Mouse (Mus musculus): Measurements from ENCODE around the gene Zbtb25. TPM values are rescaled to one million over a fixed set of nuclear protein-coding genes. Genes with fewer than 3 reads are reported as not detected.

The Zbtb25 gene
- total RNA-seq, 2 experiments from 2014 or later = 14.3 to 16.1 TPM

DNA sequence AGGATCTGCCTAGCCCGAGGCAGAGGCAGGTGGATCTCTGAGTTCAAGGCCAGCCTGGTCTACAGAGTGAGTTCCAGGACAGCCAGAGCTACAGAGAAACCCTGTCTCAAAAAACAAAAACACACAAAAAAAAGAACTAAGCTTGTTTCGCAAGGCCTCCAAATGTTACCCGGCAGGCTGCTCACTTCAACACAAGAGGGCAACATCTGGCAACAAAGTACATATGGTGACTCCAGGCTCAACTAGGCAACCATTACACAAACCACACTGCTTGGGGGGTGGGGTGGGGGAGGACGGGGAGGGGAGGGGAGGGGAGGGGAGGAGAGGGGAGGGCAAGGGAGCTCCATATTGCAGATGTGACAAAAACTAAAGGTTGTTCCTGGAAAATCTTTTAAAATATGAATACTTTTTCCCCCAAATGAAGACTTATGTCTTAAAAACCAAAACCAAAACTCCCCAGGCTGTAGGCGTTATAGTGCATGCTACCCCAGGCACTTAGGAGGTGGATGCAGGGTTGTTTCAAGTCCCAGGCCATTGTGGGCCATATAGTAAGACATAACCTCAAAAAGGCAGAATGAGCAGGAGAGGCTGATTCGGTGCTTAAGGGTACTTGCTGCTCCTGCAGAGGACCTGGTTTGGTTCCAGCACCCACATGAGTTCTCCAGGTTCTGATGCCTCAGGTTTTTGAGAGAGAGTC, 23.5 kb downstream of the Zbtb25 start:
- DNase-seq (ENCODE audit: low spot score in 2 of 2) = no peak

DNA sequence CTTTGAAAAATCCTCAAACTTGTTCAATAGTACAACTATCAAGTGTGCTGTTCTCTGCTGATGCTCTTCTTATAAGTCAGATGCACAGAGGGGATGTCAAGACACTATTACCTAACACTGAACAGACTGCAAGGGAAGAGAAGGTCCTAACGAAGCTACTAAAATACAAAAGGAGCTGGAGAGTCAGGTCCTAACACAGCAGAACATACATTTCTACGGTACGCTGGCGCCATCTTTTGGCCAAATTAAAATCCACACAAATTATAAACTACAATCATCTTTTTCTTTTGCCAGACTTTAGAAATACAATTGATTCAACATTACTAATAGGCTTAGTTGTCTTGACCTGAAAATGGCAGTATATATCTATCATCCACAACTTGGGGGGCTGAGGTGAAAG, 28.3 kb downstream of the Zbtb25 start:
- peak; percentile 46 to 90 for DNase-seq (ENCODE audit: low spot score in 2 of 2)

DNA sequence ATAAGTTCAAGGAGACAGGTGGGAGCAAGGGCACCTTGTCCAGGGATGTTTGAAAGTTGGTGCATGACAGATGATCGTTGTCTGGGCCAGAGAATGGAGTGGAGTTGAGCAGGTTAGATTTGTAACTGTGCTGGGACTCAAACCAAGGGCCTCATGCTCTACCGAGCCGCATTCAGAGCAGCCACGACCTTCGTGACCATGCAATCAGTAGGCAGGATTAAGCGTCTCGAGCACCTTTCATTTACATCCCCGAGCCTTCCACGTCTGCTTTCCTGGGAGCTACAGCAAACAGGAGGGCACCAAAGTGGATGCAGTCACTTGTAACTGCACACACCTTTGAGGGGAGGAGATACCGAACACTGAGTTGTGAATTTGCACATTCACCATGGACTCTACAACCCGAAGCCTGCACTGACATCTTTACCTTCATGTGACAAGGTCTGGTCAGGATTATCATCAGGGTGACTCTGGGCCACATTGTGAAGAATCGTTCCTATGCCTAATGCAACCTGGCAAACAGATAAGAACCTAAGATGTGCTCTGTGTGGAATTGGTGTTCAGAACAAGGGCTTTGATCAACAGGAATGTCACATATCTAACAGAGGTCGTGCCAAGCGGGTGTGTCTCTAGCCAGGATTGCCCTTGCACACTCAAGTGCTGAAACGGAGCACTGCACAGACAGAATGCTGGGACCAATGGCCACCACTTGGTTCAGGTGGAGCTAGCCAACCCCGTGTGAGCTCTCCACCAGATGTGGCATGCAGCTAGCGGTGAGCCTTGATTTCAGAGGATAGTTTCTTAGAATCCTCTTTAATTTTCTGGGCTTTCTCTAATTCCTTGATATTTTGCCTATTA, 33.1 kb downstream of the Zbtb25 start:
- no peak for DNase-seq (ENCODE audit: low spot score in 2 of 2)

GRCm38 (mm10) chr12:76335641-76336040, 33.8 kb downstream of the Zbtb25 start:
- no peak for DNase-seq (ENCODE audit: low spot score in 2 of 2)

- DNase-seq (ENCODE audit: low spot score in 2 of 2) = no peak
Measured at GRCm38 (mm10) chr12:76333688-76334087, 35.7 kb downstream of the Zbtb25 start.

GRCm38 (mm10) chr12:76328567-76329354, 40.6 kb downstream of the Zbtb25 start:
- no peak for DNase-seq (ENCODE audit: low spot score in 2 of 2)

GRCm38 (mm10) chr12:76326437-76327220, 42.8 kb downstream of the Zbtb25 start:
- peak in 1 of 2 experiments; percentile 48 for DNase-seq (ENCODE audit: low spot score in 2 of 2)

- DNase-seq (ENCODE audit: low spot score in 2 of 2) = peak; percentile 53 to 69
Measured at GRCm38 (mm10) chr12:76324679-76325431, 44.5 kb downstream of the Zbtb25 start, which contains the start of gene Akap5. Gene Akap5 (plus strand): TSS chr12:76324891.

DNA sequence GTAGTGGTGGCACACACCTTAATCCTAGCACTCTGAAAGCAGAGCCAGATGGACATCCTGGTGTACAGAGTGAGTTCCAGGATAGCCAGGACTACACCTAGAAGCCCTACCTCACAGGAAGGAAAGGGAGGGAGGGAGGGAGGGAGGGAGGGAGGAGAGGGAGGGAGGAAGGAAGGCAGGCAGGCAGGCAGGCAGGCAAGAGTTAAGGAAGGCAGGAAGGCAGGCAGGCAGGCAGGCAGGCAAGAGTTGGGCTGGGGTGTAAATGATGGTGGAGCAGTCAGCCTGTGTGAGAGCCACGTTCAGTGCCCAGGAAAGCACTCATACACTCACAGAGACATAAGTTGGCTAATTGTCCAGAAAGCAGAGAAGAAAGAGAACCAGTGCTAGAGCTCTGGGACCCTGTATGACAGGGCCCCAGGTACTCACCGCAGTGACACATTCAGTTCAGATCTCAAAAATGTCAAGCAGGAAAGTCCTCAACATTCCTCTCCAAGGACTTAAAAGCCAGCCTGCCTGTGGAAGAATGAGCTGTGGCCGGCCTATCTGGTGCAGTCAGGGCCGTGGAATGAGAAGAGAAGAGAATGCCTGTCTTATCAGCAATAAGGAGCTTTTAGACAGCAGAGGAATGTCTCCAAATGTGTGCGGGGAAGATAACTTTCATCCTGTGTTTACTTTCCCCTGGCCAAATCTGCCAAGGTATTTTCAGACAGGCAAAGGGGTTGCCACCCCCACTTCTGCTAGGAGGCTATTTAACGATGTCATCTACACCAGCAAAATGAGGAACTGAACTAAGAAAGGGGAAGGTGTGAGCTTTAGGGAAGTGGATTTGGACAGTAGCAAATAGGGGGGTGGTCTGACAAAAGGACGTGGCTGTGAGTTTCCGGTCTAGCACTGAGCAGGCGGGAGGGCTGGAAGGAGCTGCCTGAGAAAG, 50.9 kb downstream of the Zbtb25 start:
- no peak for DNase-seq (ENCODE audit: low spot score in 2 of 2)

GRCm38 (mm10) chr12:76311951-76312350, 57.5 kb downstream of the Zbtb25 start:
- DNase-seq (ENCODE audit: low spot score in 2 of 2) = no peak

DNA sequence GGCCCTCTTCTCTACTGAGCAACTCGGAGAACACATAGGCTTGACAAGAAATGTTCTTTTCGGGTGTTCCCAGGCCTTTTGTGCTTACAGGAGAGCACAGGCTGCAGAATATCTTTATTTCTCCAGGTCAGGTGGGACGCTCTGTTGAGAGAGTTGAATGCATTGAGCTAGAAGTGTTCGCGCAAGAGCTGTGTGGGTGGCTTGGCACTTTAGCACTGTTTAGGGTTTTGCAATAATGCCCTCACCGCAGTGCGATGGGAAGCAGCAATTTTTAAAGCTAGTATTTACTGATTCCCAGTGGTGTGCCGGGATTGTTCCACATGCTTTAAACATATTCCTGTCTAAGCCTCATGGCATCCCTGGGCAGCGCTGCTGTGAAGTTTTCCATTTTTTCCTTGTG, 58.2 kb downstream of the Zbtb25 start:
- no peak for DNase-seq (ENCODE audit: low spot score in 2 of 2)

- no peak for DNase-seq (ENCODE audit: low spot score in 2 of 2)
Measured at GRCm38 (mm10) chr12:76310633-76311032, 58.8 kb downstream of the Zbtb25 start.

DNA sequence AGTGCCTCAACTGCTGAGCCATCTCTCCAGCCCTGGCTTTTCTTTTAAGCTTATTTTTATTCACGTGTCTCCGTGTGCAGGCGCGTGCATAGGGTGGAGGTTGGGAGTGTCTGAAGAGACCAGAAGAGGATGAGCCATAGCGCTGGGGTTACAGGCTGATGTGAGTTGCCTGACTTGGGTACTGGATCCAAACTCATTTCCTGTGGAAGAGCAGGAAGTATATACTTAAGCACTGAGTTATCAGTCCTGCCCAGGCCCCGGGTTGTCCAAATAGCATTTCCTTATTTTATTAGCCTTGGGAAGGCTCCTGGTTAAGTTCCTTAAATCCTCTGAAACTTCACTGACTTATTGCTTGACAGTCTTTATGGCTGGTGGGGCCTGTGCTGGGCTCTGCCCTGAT, 59.4 kb downstream of the Zbtb25 start:
- no peak for DNase-seq (ENCODE audit: low spot score in 2 of 2)

DNA sequence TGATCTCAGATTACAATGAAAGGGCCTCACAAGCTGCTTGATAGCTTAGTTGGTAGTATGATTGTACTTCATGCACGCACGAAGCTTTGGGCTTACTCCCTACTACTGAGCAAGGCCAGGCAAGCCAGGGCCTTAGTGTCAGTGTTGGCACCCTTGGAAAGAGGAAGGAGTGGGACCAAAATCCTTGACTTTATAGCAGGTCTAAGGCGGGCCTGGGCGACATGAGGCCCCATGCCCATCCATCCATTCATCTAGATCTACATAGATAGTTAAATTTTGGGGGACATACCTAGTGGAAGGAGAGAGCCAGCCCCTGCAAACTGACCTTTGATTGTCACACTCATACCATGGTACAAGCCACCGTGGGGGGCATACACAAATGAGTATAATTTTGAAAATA, 61.0 kb downstream of the Zbtb25 start:
- no peak for DNase-seq (ENCODE audit: low spot score in 2 of 2)

DNA sequence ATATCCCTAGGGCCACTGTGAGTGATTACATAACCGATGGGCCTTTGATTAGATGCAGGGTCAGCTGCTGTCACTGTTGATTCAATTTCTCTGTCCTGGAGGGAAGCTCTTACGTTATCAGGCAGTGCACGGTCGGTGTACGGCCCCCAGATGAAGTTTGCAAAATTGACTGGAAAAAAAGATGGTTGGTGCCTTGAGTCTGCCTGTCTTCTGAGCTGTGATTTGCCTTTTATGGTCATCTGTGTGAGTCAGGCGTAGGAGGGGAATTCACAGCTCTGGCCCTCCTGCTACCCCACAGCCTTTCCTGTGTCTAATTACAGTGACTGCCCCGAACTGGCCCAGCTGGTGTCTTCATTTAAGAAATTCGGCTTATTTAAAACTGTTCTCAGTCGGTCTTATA, 61.4 kb downstream of the Zbtb25 start:
- peak in 1 of 2 experiments; percentile 55 for DNase-seq (ENCODE audit: low spot score in 2 of 2)

GRCm38 (mm10) chr12:76306852-76307561, 62.4 kb downstream of the Zbtb25 start:
- no peak for DNase-seq (ENCODE audit: low spot score in 2 of 2)

DNA sequence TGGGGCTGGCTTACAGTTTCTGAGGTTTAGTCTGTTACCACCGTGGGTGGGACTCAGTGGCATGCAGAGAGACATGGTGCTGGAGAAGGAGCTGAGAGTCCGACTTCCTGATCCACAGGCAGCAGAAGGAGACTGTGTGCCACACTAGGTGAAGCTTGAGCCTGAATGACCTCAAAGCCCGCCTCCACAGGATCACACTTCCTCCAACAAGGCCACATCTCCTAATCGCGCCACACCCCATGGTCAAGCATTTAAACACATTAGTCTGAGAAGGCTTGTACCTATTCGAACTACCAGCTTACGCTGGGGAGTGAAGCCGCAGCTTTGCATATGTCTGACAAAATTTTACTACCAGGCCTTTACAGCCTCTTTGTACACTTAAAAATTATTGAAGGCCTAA, 64.3 kb downstream of the Zbtb25 start:
- no peak for DNase-seq (ENCODE audit: low spot score in 2 of 2)

GRCm38 (mm10) chr12:76304199-76304598, 65.2 kb downstream of the Zbtb25 start:
- peak in 1 of 2 experiments; percentile 63 for DNase-seq (ENCODE audit: low spot score in 2 of 2)

All from layer of hippocampus, adult 18-20 months (tissue).